Mouse (Mus musculus) CH12.LX (cell line): Measurements from ENCODE around the gene Nrf1. TPM values are rescaled to one million over a fixed set of nuclear protein-coding genes. Genes with fewer than 3 reads are reported as not detected.

ENCODE experiments used
- DNase-seq: peaks from one replicate; pipeline ENCODE4 v3.0.0-alpha.2; 2013; ENCODE audit errors: extremely low read depth
- H3K27ac ChIP-seq: 2 replicates; pipeline ENCODE4 v1.5.1; 2012; ENCODE audit warnings: low read depth, mild to moderate bottlenecking, control low read depth, moderate library complexity; ENCODE audit not compliant: insufficient read depth
- H3K27me3 ChIP-seq: replicated peaks from 2 replicates; pipeline ENCODE3; 2012; ENCODE audit warnings: inconsistent platforms
- H3K36me3 ChIP-seq, 2 experiments: replicated peaks in 1 of 2; 2 replicates each; pipeline versions ENCODE3 to v1.6.1; 2012; ENCODE audit warnings: inconsistent platforms in 1 of 2, low read length in 1 of 2, mild to moderate bottlenecking in 1 of 2, mixed read lengths in 1 of 2, moderate library complexity in 1 of 2; ENCODE audit not compliant: control insufficient read depth in 1 of 2, insufficient read depth in 1 of 2
- H3K4me1 ChIP-seq, 2 experiments: 2 replicates each; pipeline ENCODE4 v1.6.1; 2012; ENCODE audit warnings: inconsistent platforms in 1 of 2, moderate library complexity in 1 of 2; ENCODE audit not compliant: insufficient read depth in 2 of 2, control insufficient read depth in 1 of 2
- H3K4me2 ChIP-seq: 2 replicates; pipeline ENCODE4 v1.6.1; 2012; ENCODE audit warnings: low read depth, mild to moderate bottlenecking, control low read depth; ENCODE audit not compliant: poor library complexity, insufficient read depth, severe bottlenecking
- H3K4me3 ChIP-seq, 3 experiments: fragments of 150-350 bp in 1 of 3; sonication (generic) in 1 of 3; replicated peaks in 1 of 3; 2 replicates each; pipeline versions ENCODE3 to v1.5.1; 2011 to 2012; ENCODE audit warnings: low read depth in 2 of 3, low read length in 2 of 3, mild to moderate bottlenecking in 2 of 3, moderate library complexity in 2 of 3, control low read depth in 1 of 3, improper control_type of control experiment in 1 of 3, inconsistent platforms in 1 of 3, mixed read lengths in 1 of 3; ENCODE audit not compliant: poor library complexity in 1 of 3
- H3K79me2 ChIP-seq: replicated peaks from 2 replicates; pipeline ENCODE4 v1.6.1; 2012; ENCODE audit warnings: mild to moderate bottlenecking, moderate library complexity; ENCODE audit not compliant: control insufficient read depth, poor library complexity, insufficient read depth, severe bottlenecking; ENCODE audit errors: extremely low read depth
- H3K9ac ChIP-seq: 2 replicates; pipeline ENCODE4 v1.6.1; 2012; ENCODE audit warnings: low read depth, mild to moderate bottlenecking, control low read depth, moderate library complexity; ENCODE audit not compliant: insufficient read depth
- H3K9me3 ChIP-seq: replicated peaks from 2 replicates; pipeline ENCODE3; 2012; ENCODE audit warnings: low read length, inconsistent platforms, mixed read lengths
- BHLHE40 ChIP-seq: IDR thresholded peaks from 2 replicates; pipeline ENCODE4 v1.6.1; 2011; ENCODE audit warnings: mild to moderate bottlenecking, low read depth, low read length, improper control_type of control experiment
- CHD1 ChIP-seq: IDR thresholded peaks from 2 replicates; pipeline ENCODE4 v1.6.1; 2012; ENCODE audit warnings: low read depth, low read length, improper control_type of control experiment, inconsistent platforms
- CHD2 ChIP-seq: IDR thresholded peaks from 2 replicates; pipeline ENCODE4 v1.6.1; 2011; ENCODE audit warnings: low read length, improper control_type of control experiment
- ELF1 ChIP-seq: IDR thresholded peaks from 2 replicates; pipeline ENCODE4 v1.6.1; 2014; ENCODE audit warnings: low read depth, mild to moderate bottlenecking, inconsistent platforms, low read length, improper control_type of control experiment
- EP300 ChIP-seq: IDR thresholded peaks from 2 replicates; pipeline ENCODE4 v1.6.1; 2011; ENCODE audit warnings: low read length, improper control_type of control experiment
- ETS1 ChIP-seq: conservative IDR thresholded peaks from 2 replicates; pipeline ENCODE4 v1.6.1; 2012; ENCODE audit warnings: low read depth, mild to moderate bottlenecking, inconsistent platforms, low read length, improper control_type of control experiment, moderate library complexity
- GABPA ChIP-seq: IDR thresholded peaks from 2 replicates; pipeline ENCODE4 v1.6.1; 2012; ENCODE audit warnings: low read depth, low read length, improper control_type of control experiment, inconsistent platforms; ENCODE audit not compliant: insufficient replicate concordance
- HCFC1 ChIP-seq: IDR thresholded peaks from 2 replicates; pipeline ENCODE4 v1.6.1; 2012; ENCODE audit warnings: low read depth, mild to moderate bottlenecking, inconsistent platforms, low read length, improper control_type of control experiment
- JUN ChIP-seq: IDR thresholded peaks from 2 replicates; pipeline ENCODE4 v1.6.1; 2011; ENCODE audit warnings: low read depth, mild to moderate bottlenecking, low read length, improper control_type of control experiment, moderate library complexity; ENCODE audit not compliant: insufficient read depth
- JUND ChIP-seq: conservative IDR thresholded peaks from 2 replicates; pipeline ENCODE4 v1.6.1; 2011; ENCODE audit warnings: low read depth, low read length, improper control_type of control experiment
- MAFK ChIP-seq: IDR thresholded peaks from 2 replicates; pipeline ENCODE4 v1.6.1; 2011; ENCODE audit warnings: low read length, improper control_type of control experiment; ENCODE audit not compliant: insufficient replicate concordance
- MAX ChIP-seq: IDR thresholded peaks from 2 replicates; pipeline ENCODE4 v1.6.1; 2011; ENCODE audit warnings: low read length, improper control_type of control experiment
- MAZ ChIP-seq: IDR thresholded peaks from 2 replicates; pipeline ENCODE4 v1.6.1; 2012; ENCODE audit warnings: low read depth, mild to moderate bottlenecking, inconsistent platforms, low read length, improper control_type of control experiment, moderate library complexity
- MEF2A ChIP-seq: IDR thresholded peaks from 2 replicates; pipeline ENCODE4 v1.6.1; 2014; ENCODE audit warnings: low read depth, mild to moderate bottlenecking, inconsistent platforms, low read length, improper control_type of control experiment, borderline replicate concordance
- MXI1 ChIP-seq: IDR thresholded peaks from 2 replicates; pipeline ENCODE4 v1.6.1; 2011; ENCODE audit warnings: mild to moderate bottlenecking, low read depth, low read length, improper control_type of control experiment
- MYC ChIP-seq: IDR thresholded peaks from 2 replicates; pipeline ENCODE4 v1.6.1; 2011; ENCODE audit warnings: low read depth, mild to moderate bottlenecking, improper control_type of control experiment, low read length
- NRF1 ChIP-seq: IDR thresholded peaks from 2 replicates; pipeline ENCODE4 v1.6.1; 2014; ENCODE audit warnings: low read depth, mild to moderate bottlenecking, inconsistent platforms, low read length, improper control_type of control experiment, moderate library complexity
- PAX5 ChIP-seq: IDR thresholded peaks from 2 replicates; pipeline ENCODE4 v1.6.1; 2012; ENCODE audit warnings: low read length, inconsistent platforms, mixed read lengths
- POLR2AphosphoS2 ChIP-seq: IDR thresholded peaks from 2 replicates; pipeline ENCODE4 v1.6.1; 2011; ENCODE audit warnings: low read depth, low read length, improper control_type of control experiment
- RAD21 ChIP-seq: IDR thresholded peaks from 2 replicates; pipeline ENCODE4 v1.6.1; 2011; ENCODE audit warnings: low read depth, mild to moderate bottlenecking, low read length, improper control_type of control experiment, moderate library complexity
- RCOR1 ChIP-seq: conservative IDR thresholded peaks from 2 replicates; pipeline ENCODE4 v1.6.1; 2012; ENCODE audit warnings: low read depth, mild to moderate bottlenecking, inconsistent platforms, low read length, improper control_type of control experiment
- SIN3A ChIP-seq: IDR thresholded peaks from 2 replicates; pipeline ENCODE4 v1.6.1; 2012; ENCODE audit warnings: low read length, improper control_type of control experiment, inconsistent platforms
- TBP ChIP-seq: conservative IDR thresholded peaks from 2 replicates; pipeline ENCODE4 v1.6.1; 2011; ENCODE audit warnings: low read depth, low read length, improper control_type of control experiment
- UBTF ChIP-seq: IDR thresholded peaks from 2 replicates; pipeline ENCODE4 v1.6.1; 2012; ENCODE audit warnings: low read depth, mild to moderate bottlenecking, inconsistent platforms, low read length, improper control_type of control experiment, moderate library complexity
- USF1 ChIP-seq: IDR thresholded peaks from 2 replicates; pipeline ENCODE4 v1.6.1; 2014; ENCODE audit warnings: low read depth, mild to moderate bottlenecking, inconsistent platforms, low read length, improper control_type of control experiment
- USF2 ChIP-seq: conservative IDR thresholded peaks from 2 replicates; pipeline ENCODE4 v1.6.1; 2011; ENCODE audit warnings: low read depth, low read length, improper control_type of control experiment
- ZKSCAN1 ChIP-seq: IDR thresholded peaks from 2 replicates; pipeline ENCODE4 v1.6.1; 2012; ENCODE audit warnings: low read depth, inconsistent platforms, low read length, improper control_type of control experiment, borderline replicate concordance
- ZMIZ1 ChIP-seq: IDR thresholded peaks from 2 replicates; pipeline ENCODE4 v1.6.1; 2012; ENCODE audit warnings: low read depth, mild to moderate bottlenecking, inconsistent platforms, low read length, improper control_type of control experiment
- ZNF384 ChIP-seq: IDR thresholded peaks from 2 replicates; pipeline ENCODE4 v1.6.1; 2012; ENCODE audit warnings: low read depth, low read length, improper control_type of control experiment, inconsistent platforms
- dilution Hi-C: fragments of 300-500 bp; cut with MboI; formaldehyde crosslinking; loops from 2 replicates; pipeline ENCODE4 v1.14.3; 2020; ENCODE audit warnings: low sequenced_read_pairs; ENCODE audit not compliant: extremely low pct_unique_long_range_greater_than_20kb, extremely low pct_ligation_motif_present
- in situ Hi-C: fragments of 300-500 bp; cut with MboI; formaldehyde crosslinking; loops from 3 replicates; pipeline ENCODE4 v1.14.3; 2019; ENCODE audit warnings: low sequenced_read_pairs, low pct_ligation_motif_present, low pct_unique_long_range_greater_than_20kb, mixed read lengths
- polyA plus RNA-seq: library from polyadenylated mRNA; unstranded; fragments of >175 nt; gene quantifications from 2 replicates; pipeline ENCODE4 v1.2.1, GENCODE M21; 2012; ENCODE audit warnings: low read depth; ENCODE audit not compliant: insufficient read length
- total RNA-seq, 2 experiments: library from RNA; depleted of rRNA; stranded (reverse); fragments of 300-350 nt in 1 of 2; fragments of >200 nt in 1 of 2; gene quantifications; 2 replicates each; pipeline ENCODE4 v1.2.3; 2012 to 2014

Nrf1 gene
- total and polyA plus RNA-seq, 3 experiments = 43.6 to 74.6 (median 51.3) TPM

GRCm38 (mm10) chr6:30021241-30021640, 26.5 kb upstream of the Nrf1 start:
- H3K27ac ChIP-seq = no peak overlapping the region
- no peak overlapping the region for H3K4me2 ChIP-seq
- no peaks in the 10 kb centered on the region for H3K27me3 ChIP-seq
- peaks cover 4% of the 10 kb centered on the region for H3K9me3 ChIP-seq
- H3K36me3 ChIP-seq = no peaks in the 10 kb centered on the region
- H3K79me2 ChIP-seq = no peaks in the 10 kb centered on the region
- no peaks in the 10 kb centered on the region for H3K4me1 ChIP-seq
- no peak overlapping the region for H3K9ac ChIP-seq
- no peak for DNase-seq
- in situ Hi-C loops = no loop called here
- dilution Hi-C loops = no loop called here
- no peak for TF ChIP-seq MAFK
- TF ChIP-seq USF2 = no peak
- TF ChIP-seq MEF2A = no peak
- no peak for TF ChIP-seq ZMIZ1
- TF ChIP-seq ELF1 = no peak
- no peak for TF ChIP-seq POLR2AphosphoS2
- no peak overlapping the region for H3K4me3 ChIP-seq

- no peaks in the 10 kb centered on the region for H3K27me3 ChIP-seq
These were observed 26.1 kb upstream of the Nrf1 start for GRCm38 (mm10) chr6:30021656-30022055.

GRCm38 (mm10) chr6:30026799-30027198, 21.0 kb upstream of the Nrf1 start:
- H3K4me3 ChIP-seq = no peak overlapping the region
- TF ChIP-seq PAX5 (no peak), MYC (no peak), MAZ (no peak), ELF1 (no peak), ETS1 (no peak), USF1 (no peak), JUND (no peak), HCFC1 (no peak), SIN3A (no peak), RAD21 (no peak), NRF1 (no peak), GABPA (no peak), CHD1 (no peak), MAX (no peak), POLR2AphosphoS2 (no peak)

More at GRCm38 (mm10) chr6:30021656-30022055, 26.1 kb upstream of the Nrf1 start:
- no peak for DNase-seq
- Histone ChIP-seq H3K4me1 (peaks cover 0 to 1% of the 10 kb centered on the region in 2 experiments; a peak in 1 of 4 replicates), H3K4me3 (no peak overlapping the region), H3K36me3 (no peaks in the 10 kb centered on the region), H3K79me2 (no peaks in the 10 kb centered on the region), H3K9me3 (peaks cover 4% of the 10 kb centered on the region), H3K4me2 (no peak overlapping the region), H3K9ac (no peak overlapping the region), H3K27ac (no peak overlapping the region)
- dilution Hi-C loops = no loop called here
- in situ Hi-C loops = no loop called here
- TF ChIP-seq ZMIZ1 (no peak), SIN3A (no peak), EP300 (no peak), TBP (no peak), JUN (no peak), ZKSCAN1 (no peak), MAX (no peak), ELF1 (no peak), BHLHE40 (no peak), CHD2 (no peak), UBTF (no peak), POLR2AphosphoS2 (no peak), ZNF384 (no peak), NRF1 (no peak), MEF2A (no peak), RCOR1 (no peak), PAX5 (no peak), MYC (no peak), ETS1 (no peak), MXI1 (no peak)

More at GRCm38 (mm10) chr6:30026799-30027198, 21.0 kb upstream of the Nrf1 start:
- H3K4me2 ChIP-seq = no peak overlapping the region
- H3K79me2 ChIP-seq = no peaks in the 10 kb centered on the region
- in situ Hi-C loops = no loop called here
- dilution Hi-C loops = no loop called here
- H3K9me3 ChIP-seq = peaks cover 4% of the 10 kb centered on the region
- DNase-seq = no peak
- peaks cover 0 to 4% of the 10 kb centered on the region in 2 experiments; a peak in 1 of 4 replicates for H3K4me1 ChIP-seq
- no peak overlapping the region for H3K27ac ChIP-seq
- no peak overlapping the region for H3K9ac ChIP-seq
- H3K36me3 ChIP-seq = no peaks in the 10 kb centered on the region
- no peaks in the 10 kb centered on the region for H3K27me3 ChIP-seq
